Mouse (Mus musculus): Measurements from ENCODE around the gene Filip1l.

Filip1l gene

DNA sequence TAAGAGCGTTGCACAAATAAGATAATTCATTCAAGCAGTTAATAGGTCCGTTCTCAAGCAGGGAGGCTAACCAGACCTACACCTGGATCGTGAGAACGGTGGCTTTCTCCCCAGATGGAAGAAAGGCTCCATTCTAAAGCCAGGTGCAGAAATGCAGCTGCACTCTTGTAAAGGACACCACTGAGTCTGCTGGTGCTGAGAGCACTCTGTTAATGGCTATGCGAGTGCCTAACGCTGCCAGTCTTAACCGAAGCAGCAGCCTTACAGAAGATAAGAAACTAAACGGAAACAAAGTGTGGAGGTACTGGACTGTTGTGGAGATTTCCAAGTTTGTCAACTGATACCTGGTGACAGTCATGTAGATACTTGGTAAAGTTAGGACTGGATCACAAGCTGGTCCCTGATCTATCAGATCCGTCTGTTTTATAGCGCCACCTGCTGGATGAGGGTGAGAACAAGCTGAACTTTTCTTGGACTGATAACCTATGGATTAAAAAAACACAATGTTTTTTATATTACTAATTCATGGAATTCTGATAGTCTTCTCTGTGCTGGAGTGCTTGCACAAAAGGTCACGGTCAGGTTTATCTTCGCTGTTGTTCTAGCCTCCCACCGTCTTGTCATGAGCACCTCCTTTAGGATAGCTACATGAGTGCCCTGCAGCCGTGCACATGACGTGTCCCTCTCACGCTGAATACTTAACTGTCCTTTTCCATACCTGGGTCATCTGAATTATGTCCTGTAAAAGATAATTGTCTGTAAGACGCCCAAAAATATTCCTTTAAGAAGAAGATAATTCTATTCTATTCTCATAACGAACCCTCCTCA lies 45.7 kb downstream of the Filip1l start:
- DNase-seq (ENCODE audit: low spot score): peak; percentile 74

DNA sequence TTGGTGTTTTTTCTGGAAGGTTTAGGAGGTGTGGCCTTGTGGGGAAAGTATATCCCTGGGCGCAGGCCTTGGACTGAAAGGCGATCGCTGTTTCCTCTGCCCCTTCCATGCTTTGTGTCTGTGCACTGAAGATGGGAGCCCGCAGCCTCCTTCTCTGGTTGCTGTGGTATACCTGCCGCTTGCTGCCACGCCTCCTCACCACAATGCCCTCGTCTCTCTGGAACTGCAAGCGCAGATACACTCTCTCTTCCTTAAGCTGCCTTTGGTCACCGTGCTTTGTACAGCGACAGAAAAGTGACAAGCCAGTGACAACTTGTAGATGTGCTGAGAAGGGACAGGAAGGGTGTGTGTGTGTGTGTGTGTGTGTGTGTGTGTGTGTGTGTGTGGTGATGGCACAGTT lies 46.7 kb downstream of the Filip1l start:
- DNase-seq (ENCODE audit: low spot score): no peak

- no peak for DNase-seq (ENCODE audit: low spot score)
Measured at GRCm38 (mm10) chr16:57401702-57402101, 48.8 kb downstream of the Filip1l start.

DNA sequence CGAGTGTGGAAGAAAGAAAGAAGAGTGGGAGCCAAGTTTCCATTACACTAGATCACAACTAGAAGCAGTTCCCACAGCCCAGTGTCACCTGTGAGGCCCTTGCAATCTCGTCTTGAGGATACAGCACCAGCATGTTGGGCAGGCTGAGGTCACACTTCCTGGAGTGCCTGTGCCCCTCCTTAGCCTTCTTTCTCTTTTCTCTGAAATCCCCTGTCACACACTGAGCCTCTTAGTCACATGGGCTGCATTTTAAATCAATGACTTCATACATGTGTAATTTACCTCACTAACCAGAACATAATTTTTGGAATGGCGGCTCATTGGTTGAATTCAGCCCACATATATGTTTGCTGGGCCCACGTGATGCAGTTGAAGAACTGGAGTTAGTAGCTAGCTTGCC lies 50.0 kb downstream of the Filip1l start:
- DNase-seq (ENCODE audit: low spot score): no peak

DNA sequence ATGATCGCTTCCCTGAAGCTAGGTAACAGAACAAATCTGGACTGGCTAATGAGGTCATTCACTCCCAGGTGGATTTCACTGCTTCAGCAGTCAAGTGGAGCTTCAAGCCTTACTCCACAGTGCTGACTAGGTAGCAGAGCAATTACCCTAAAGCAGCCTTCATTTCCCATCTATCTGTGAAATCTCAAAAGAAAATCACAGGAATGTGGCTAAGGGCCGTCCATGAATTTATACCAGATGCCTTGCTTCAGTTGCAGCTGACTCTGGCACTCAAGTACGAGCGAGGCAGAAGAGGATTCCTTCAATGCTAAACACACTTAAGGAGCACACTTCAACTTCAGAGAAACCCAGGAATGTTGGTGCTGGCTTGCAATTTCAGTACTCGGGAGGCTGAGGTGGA lies 50.9 kb downstream of the Filip1l start:
- DNase-seq (ENCODE audit: low spot score): no peak

GRCm38 (mm10) chr16:57412766-57413165 lies 59.9 kb downstream of the Filip1l start:
- DNase-seq (ENCODE audit: low spot score): no peak

- no peak for DNase-seq (ENCODE audit: low spot score)
Measured at GRCm38 (mm10) chr16:57416049-57416448, 63.2 kb downstream of the Filip1l start.

GRCm38 (mm10) chr16:57417017-57417416 lies 64.1 kb downstream of the Filip1l start:
- no peak for DNase-seq (ENCODE audit: low spot score)

- no peak for DNase-seq (ENCODE audit: low spot score)
Measured at GRCm38 (mm10) chr16:57417955-57418354, 65.1 kb downstream of the Filip1l start.

DNA sequence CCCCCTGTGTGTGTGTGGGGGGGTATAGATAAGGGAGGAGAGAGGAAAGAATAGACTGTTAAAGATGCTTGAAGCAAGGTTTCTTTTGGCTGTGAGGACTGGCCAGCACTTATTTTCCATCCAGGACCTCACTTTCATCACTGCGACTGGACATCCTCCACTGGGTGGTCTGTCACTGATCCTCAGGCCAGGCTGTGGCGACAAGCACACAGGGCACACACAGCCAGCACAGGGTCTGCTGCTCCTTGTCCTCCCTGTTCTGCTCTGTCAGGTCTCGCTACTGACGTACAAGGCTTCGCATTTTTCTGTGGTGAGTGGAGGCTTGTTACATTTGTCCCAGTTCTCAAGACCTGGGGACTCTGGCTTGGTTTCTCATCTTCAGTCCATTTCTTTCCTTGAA lies 66.4 kb downstream of the Filip1l start:
- DNase-seq (ENCODE audit: low spot score): no peak

GRCm38 (mm10) chr16:57419881-57420280 lies 67.0 kb downstream of the Filip1l start:
- no peak for DNase-seq (ENCODE audit: low spot score)

DNA sequence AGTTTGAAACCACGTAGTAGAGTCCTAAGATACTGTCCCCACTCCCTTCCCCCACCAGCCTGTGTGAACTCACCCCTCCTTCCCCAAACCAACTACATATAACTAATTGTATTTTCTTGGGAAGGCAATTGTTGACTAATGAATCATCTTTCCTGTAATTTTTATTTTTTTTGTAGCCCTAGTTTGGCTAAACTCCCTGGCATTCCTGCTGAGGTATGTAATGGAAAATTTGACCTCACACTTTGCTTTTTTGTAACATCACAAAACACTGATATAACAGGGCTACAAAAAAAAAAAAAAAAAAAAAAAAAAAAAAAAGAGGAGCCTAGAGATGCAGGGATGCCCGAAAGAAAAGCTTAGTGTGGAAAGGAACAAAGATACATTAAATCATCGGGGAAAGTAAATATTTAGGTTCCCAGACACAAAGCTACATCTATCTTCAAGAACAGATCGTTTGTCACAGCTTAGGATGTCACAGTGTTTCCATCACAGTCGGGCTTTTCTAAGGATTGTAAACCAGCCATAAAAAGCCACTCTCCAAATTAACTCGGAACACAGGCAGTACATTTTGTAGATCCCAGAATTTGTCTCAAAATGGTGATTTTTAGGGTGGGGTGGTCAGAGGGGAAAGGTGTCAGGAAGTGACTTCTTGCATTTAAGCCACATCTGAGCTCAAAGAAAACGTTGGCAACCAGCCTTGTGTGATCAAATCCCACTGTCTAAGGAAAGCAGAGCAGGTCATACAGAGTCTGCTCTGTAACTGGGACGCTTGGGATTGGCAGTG lies 68.1 kb downstream of the Filip1l start:
- DNase-seq (ENCODE audit: low spot score): no peak

- no peak for DNase-seq (ENCODE audit: low spot score)
Measured at GRCm38 (mm10) chr16:57421680-57422417, 69.0 kb downstream of the Filip1l start.

GRCm38 (mm10) chr16:57423001-57423800 lies 70.3 kb downstream of the Filip1l start:
- DNase-seq (ENCODE audit: low spot score): no peak

GRCm38 (mm10) chr16:57426680-57427079 lies 73.8 kb downstream of the Filip1l start:
- no peak for DNase-seq (ENCODE audit: low spot score)

DNA sequence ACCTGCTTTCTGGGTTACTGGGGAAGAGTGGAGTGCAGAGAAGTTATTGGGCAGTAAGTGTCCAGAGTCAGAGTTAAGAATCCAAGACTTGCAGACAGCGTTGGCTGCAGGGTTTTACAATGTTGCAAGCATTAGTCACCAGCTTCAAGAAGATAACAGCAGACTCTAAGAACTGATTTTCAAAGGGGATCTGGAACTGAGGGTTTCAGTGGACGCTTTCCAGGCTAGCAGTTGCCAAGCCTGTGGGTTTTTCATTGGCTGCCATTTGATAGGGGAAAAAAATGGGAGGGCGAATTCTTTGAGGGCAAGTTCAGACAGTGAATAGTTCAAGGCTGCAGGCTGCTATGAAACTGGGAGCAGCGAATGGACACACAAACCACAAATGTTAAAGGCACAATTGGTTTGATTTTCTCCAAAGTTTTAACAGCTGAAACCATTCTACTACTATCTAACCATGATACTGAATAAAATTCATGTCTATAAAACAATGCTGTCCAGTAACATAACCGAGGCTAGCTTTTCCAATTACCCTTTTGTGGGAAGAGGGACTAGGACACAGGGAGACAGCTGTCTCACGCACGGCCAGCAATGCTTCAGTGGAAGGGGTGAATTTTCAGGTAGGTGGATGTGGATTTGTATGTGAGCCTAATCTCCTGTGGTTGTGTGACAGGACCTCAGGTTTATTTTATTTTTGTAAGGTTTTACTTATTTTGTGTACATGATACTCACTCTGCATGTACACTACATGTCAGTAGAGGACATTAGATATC lies 74.8 kb downstream of the Filip1l start:
- DNase-seq (ENCODE audit: low spot score): no peak

- DNase-seq (ENCODE audit: low spot score): no peak
Measured at GRCm38 (mm10) chr16:57428977-57429376, 76.1 kb downstream of the Filip1l start.

- no peak for DNase-seq (ENCODE audit: low spot score)
Measured at GRCm38 (mm10) chr16:57431294-57431693, 78.4 kb downstream of the Filip1l start.

DNA sequence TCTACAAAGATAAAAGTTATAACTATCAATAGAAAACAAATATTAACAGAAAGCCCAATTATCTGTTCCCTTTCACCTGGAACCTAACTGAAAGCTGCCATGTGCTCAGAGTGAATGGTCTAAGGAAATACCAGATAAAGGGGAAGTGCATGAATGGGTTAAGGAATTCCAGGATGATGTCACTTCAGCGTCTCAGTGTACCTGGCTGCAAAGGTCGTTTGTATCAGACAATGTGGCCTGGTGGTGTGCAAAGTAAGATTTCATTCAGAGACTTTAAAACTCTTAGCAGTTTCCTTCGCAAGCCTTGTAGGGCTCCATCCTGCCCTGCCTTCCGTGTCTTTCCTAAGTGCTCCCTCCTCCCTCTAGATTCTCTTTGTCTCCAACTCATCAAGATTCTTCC lies 80.3 kb downstream of the Filip1l start:
- no peak for DNase-seq (ENCODE audit: low spot score)

DNA sequence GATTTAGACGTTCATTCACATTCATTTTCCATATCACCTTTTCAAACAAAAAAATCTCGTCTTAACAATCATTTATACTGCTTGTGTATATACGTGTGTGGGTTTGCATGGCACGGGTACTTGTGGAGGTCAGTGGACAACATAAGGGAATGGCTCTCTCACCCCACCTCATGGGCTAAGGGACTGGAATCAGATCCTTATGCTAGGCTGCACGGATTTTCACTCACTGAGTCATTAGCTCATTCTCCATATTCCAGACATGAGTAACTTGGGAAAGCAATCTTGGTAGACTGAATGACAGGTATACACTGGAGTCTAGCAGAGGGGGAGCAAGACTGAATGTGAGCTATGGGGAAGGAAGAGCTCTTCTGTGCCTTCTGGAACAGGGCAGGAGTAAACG lies 80.8 kb downstream of the Filip1l start:
- DNase-seq (ENCODE audit: low spot score): no peak

DNA sequence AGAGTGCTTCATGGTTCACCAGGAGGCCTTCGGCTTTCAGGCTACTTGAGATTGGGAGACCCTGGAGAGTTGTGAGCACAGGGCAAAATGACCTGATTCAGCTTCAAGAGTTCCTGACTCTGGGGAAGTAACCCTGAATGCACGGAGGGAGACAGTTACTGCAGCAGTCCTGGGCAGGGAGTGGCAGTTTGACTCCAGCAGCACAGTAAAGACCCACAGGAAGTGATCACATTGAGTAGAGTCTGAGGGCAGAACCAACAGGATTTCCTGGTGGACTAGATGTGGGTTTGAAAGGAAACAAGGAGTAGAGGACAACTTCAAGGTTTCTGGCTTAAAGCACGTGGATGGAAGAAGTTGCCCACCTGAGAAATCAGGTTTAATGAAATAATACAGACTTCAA lies 81.7 kb downstream of the Filip1l start:
- DNase-seq (ENCODE audit: low spot score): no peak

All from layer of hippocampus, adult 11-12 months (tissue).